Mouse (Mus musculus): Measurements from ENCODE around the gene Tlr5. TPM values are rescaled to one million over a fixed set of nuclear protein-coding genes. Genes with fewer than 3 reads are reported as not detected.

The Tlr5 gene
- polyA plus RNA-seq (2016; fragmentation: Nextera tagmentation; extraction: Ambion mirVana), result 0.35 and 0.52 TPM in 2 replicates

- Histone ChIP-seq H3K27ac (replicated peaks) (peak within 1 kb of the TSS; percentile 81), H3K9me3 (replicated peaks) (no peaks in the 10 kb centered on the region), H3K4me1 (peaks cover 41% of the 10 kb centered on the region), H3K4me3 (peak within 1 kb of the TSS; percentile 54), H3K27me3 (ENCODE audit: low read depth, poor library complexity, severe bottlenecking) (peaks cover 61% of the 10 kb centered on the region), H3K36me3 (no peaks in the 10 kb centered on the region)
- peak; percentile 67 for DNase-seq (ENCODE audit: low spot score)
- 21% methylated on average over 21 of the region's 21 CpGs for WGBS
Observed at GRCm38 (mm10) chr1:182954287-182955046, at the start of gene Tlr5. Gene Tlr5 (plus strand): TSS chr1:182954788.

GRCm38 (mm10) chr1:182905669-182906068 is 48.9 kb upstream of the Tlr5 start:
- DNase-seq (ENCODE audit: low spot score), result no peak
- H3K27ac ChIP-seq (replicated peaks), result no peak overlapping the region; the same call in 1 of the 2 replicates
- peaks cover 4% of the 10 kb centered on the region; the same call in 1 of the 2 replicates for H3K27me3 ChIP-seq (ENCODE audit: low read depth, poor library complexity, severe bottlenecking)
- H3K4me3 ChIP-seq, result no peak overlapping the region
- H3K4me1 ChIP-seq, result peaks cover 33% of the 10 kb centered on the region
- no peaks in the 10 kb centered on the region for H3K36me3 ChIP-seq
- no peaks in the 10 kb centered on the region for H3K9me3 ChIP-seq (replicated peaks)
- WGBS, result 83% methylated on average over 3 of the region's 3 CpGs

- peak overlapping the region; percentile 72 for H3K27ac ChIP-seq (replicated peaks)
- DNase-seq (ENCODE audit: low spot score), result peak; percentile 80
- WGBS, result 22% methylated on average over 14 of the region's 14 CpGs
- H3K27me3 ChIP-seq (ENCODE audit: low read depth, poor library complexity, severe bottlenecking), result peaks cover 4% of the 10 kb centered on the region; the same call in 1 of the 2 replicates
- 0 out of 2 replicates have a peak, but pooled peaks cover 3% of the 10 kb centered on the region for H3K9me3 ChIP-seq (replicated peaks)
- no peak overlapping the region for H3K4me3 ChIP-seq
- peaks cover 33% of the 10 kb centered on the region for H3K4me1 ChIP-seq
- no peaks in the 10 kb centered on the region for H3K36me3 ChIP-seq
Observed at GRCm38 (mm10) chr1:182908050-182909036, 46.2 kb upstream of the Tlr5 start.

- WGBS, result 51% methylated on average over 3 of the region's 3 CpGs
- DNase-seq (ENCODE audit: low spot score), result no peak
- no peak overlapping the region for H3K4me3 ChIP-seq
- H3K4me1 ChIP-seq, result peaks cover 33% of the 10 kb centered on the region
- peak overlapping the region; percentile 72 for H3K27ac ChIP-seq (replicated peaks)
- no peaks in the 10 kb centered on the region for H3K36me3 ChIP-seq
- H3K9me3 ChIP-seq (replicated peaks), result 0 out of 2 replicates have a peak, but pooled peaks cover 3% of the 10 kb centered on the region
- peaks cover 4% of the 10 kb centered on the region; the same call in 1 of the 2 replicates for H3K27me3 ChIP-seq (ENCODE audit: low read depth, poor library complexity, severe bottlenecking)
Observed at GRCm38 (mm10) chr1:182909066-182909465, 45.5 kb upstream of the Tlr5 start.

GRCm38 (mm10) chr1:182909596-182909995 is 45.0 kb upstream of the Tlr5 start:
- Histone ChIP-seq H3K4me1 (peaks cover 33% of the 10 kb centered on the region), H3K36me3 (no peaks in the 10 kb centered on the region), H3K27ac (replicated peaks) (peak overlapping the region; percentile 72), H3K4me3 (no peak overlapping the region), H3K9me3 (replicated peaks) (0 out of 2 replicates have a peak, but pooled peaks cover 3% of the 10 kb centered on the region), H3K27me3 (ENCODE audit: low read depth, poor library complexity, severe bottlenecking) (peaks cover 4% of the 10 kb centered on the region; the same call in 1 of the 2 replicates)
- no peak for DNase-seq (ENCODE audit: low spot score)
- WGBS, result 86% methylated on average over 5 of the region's 5 CpGs

GRCm38 (mm10) chr1:182912591-182912990 is 42.0 kb upstream of the Tlr5 start:
- Histone ChIP-seq H3K27ac (replicated peaks) (no peak overlapping the region), H3K36me3 (no peaks in the 10 kb centered on the region), H3K27me3 (ENCODE audit: low read depth, poor library complexity, severe bottlenecking) (peaks cover 4% of the 10 kb centered on the region; the same call in 1 of the 2 replicates), H3K4me3 (no peak overlapping the region), H3K9me3 (replicated peaks) (0 out of 2 replicates have a peak, but pooled peaks cover 3% of the 10 kb centered on the region), H3K4me1 (peaks cover 21% of the 10 kb centered on the region)
- no peak for DNase-seq (ENCODE audit: low spot score)
- WGBS, result 77% methylated on average over 2 of the region's 2 CpGs

- peaks cover 4% of the 10 kb centered on the region; the same call in 1 of the 2 replicates for H3K27me3 ChIP-seq (ENCODE audit: low read depth, poor library complexity, severe bottlenecking)
- no peak overlapping the region for H3K4me3 ChIP-seq
- H3K9me3 ChIP-seq (replicated peaks), result 0 out of 2 replicates have a peak, but pooled peaks cover 3% of the 10 kb centered on the region
- H3K27ac ChIP-seq (replicated peaks), result no peak overlapping the region
- no peak for DNase-seq (ENCODE audit: low spot score)
- no peaks in the 10 kb centered on the region for H3K36me3 ChIP-seq
- H3K4me1 ChIP-seq, result peaks cover 15% of the 10 kb centered on the region
- WGBS, result 79% methylated on average over 4 of the region's 4 CpGs
Observed at GRCm38 (mm10) chr1:182914121-182914908, 40.3 kb upstream of the Tlr5 start.

GRCm38 (mm10) chr1:182916166-182916565 is 38.4 kb upstream of the Tlr5 start:
- no peak overlapping the region for H3K27ac ChIP-seq (replicated peaks)
- 0 out of 2 replicates have a peak, but pooled peaks cover 3% of the 10 kb centered on the region for H3K9me3 ChIP-seq (replicated peaks)
- 94% methylated on average over 5 of the region's 5 CpGs for WGBS
- no peak overlapping the region for H3K4me3 ChIP-seq
- no peaks in the 10 kb centered on the region for H3K36me3 ChIP-seq
- DNase-seq (ENCODE audit: low spot score), result no peak
- peaks cover 17% of the 10 kb centered on the region for H3K4me1 ChIP-seq
- H3K27me3 ChIP-seq (ENCODE audit: low read depth, poor library complexity, severe bottlenecking), result no peaks in the 10 kb centered on the region

- no peaks in the 10 kb centered on the region for H3K9me3 ChIP-seq (replicated peaks)
- H3K36me3 ChIP-seq, result no peaks in the 10 kb centered on the region
- H3K4me3 ChIP-seq, result no peak overlapping the region
- H3K27ac ChIP-seq (replicated peaks), result peak overlapping the region; percentile 53; the same call in 1 of the 2 replicates
- 44% methylated on average over 8 of the region's 8 CpGs for WGBS
- DNase-seq (ENCODE audit: low spot score), result no peak
- H3K4me1 ChIP-seq, result peaks cover 25% of the 10 kb centered on the region
- H3K27me3 ChIP-seq (ENCODE audit: low read depth, poor library complexity, severe bottlenecking), result no peaks in the 10 kb centered on the region
Observed at GRCm38 (mm10) chr1:182918718-182919346, 35.8 kb upstream of the Tlr5 start.

GRCm38 (mm10) chr1:182922824-182923223 is 31.8 kb upstream of the Tlr5 start:
- Histone ChIP-seq H3K36me3 (no peaks in the 10 kb centered on the region), H3K27ac (replicated peaks) (peak overlapping the region; percentile 52; the same call in 1 of the 2 replicates), H3K27me3 (ENCODE audit: low read depth, poor library complexity, severe bottlenecking) (no peaks in the 10 kb centered on the region), H3K4me3 (no peak overlapping the region), H3K9me3 (replicated peaks) (no peaks in the 10 kb centered on the region), H3K4me1 (peaks cover 25% of the 10 kb centered on the region)
- DNase-seq (ENCODE audit: low spot score), result no peak
- WGBS, result 74% methylated on average over 4 of the region's 4 CpGs

- WGBS, result 94% methylated on average over 6 of the region's 6 CpGs
Observed at GRCm38 (mm10) chr1:182926465-182926864, 28.1 kb upstream of the Tlr5 start.

More at GRCm38 (mm10) chr1:182926465-182926864, 28.1 kb upstream of the Tlr5 start:
- Histone ChIP-seq H3K27ac (replicated peaks) (no peak overlapping the region), H3K4me1 (peaks cover 9% of the 10 kb centered on the region; the same call in 1 of the 2 replicates), H3K27me3 (ENCODE audit: low read depth, poor library complexity, severe bottlenecking) (no peaks in the 10 kb centered on the region), H3K36me3 (no peaks in the 10 kb centered on the region), H3K4me3 (no peak overlapping the region), H3K9me3 (replicated peaks) (no peaks in the 10 kb centered on the region)
- DNase-seq (ENCODE audit: low spot score), result no peak
